Mouse (Mus musculus): ENCODE data around the gene Msln. TPM values are rescaled to one million over a fixed set of nuclear protein-coding genes. Genes with fewer than 3 reads are reported as not detected.

Msln gene
- polyA plus RNA-seq, 1 experiment from 2014 or later: 32.4 TPM

- Histone ChIP-seq H3K9ac (no peak overlapping the region), H3K4me3 (no peak overlapping the region), H3K4me2 (no peak overlapping the region), H3K27me3 (replicated peaks) (peaks cover 39% of the 10 kb centered on the region), H3K27ac (replicated peaks) (no peak overlapping the region), H3K9me3 (no peaks in the 10 kb centered on the region), H3K36me3 (no peaks in the 10 kb centered on the region), H3K4me1 (peaks cover 7% of the 10 kb centered on the region)
- ATAC-seq (ENCODE audit: extremely low read depth, insufficient number of reproducible peaks, low FRiP score, low TSS enrichment): no peak
- 47% methylated on average over 9 of the region's 9 CpGs for WGBS
Measured at GRCm38 (mm10) chr17:25769331-25769730, 15.2 kb upstream of the Msln start.

GRCm38 (mm10) chr17:25765886-25766285 lies 11.7 kb upstream of the Msln start:
- no peaks in the 10 kb centered on the region for H3K4me1 ChIP-seq
- no peak overlapping the region for H3K4me3 ChIP-seq
- H3K9me3 ChIP-seq: no peaks in the 10 kb centered on the region
- no peak overlapping the region for H3K27ac ChIP-seq (replicated peaks)
- 55% methylated on average over 5 of the region's 5 CpGs for WGBS
- H3K9ac ChIP-seq: no peak overlapping the region
- no peaks in the 10 kb centered on the region for H3K36me3 ChIP-seq
- no peak overlapping the region for H3K4me2 ChIP-seq
- H3K27me3 ChIP-seq (replicated peaks): peaks cover 39% of the 10 kb centered on the region
- no peak for ATAC-seq (ENCODE audit: extremely low read depth, insufficient number of reproducible peaks, low FRiP score, low TSS enrichment)

GRCm38 (mm10) chr17:25762591-25762990 lies 8.4 kb upstream of the Msln start:
- H3K9me3 ChIP-seq: no peaks in the 10 kb centered on the region
- H3K4me2 ChIP-seq: no peak overlapping the region
- H3K9ac ChIP-seq: no peak overlapping the region
- H3K36me3 ChIP-seq: no peaks in the 10 kb centered on the region
- no peaks in the 10 kb centered on the region for H3K4me1 ChIP-seq
- no peak overlapping the region for H3K27ac ChIP-seq (replicated peaks)
- no peak for ATAC-seq (ENCODE audit: extremely low read depth, insufficient number of reproducible peaks, low FRiP score, low TSS enrichment)
- no peak overlapping the region for H3K4me3 ChIP-seq
- H3K27me3 ChIP-seq (replicated peaks): peaks cover 36% of the 10 kb centered on the region
- 33% methylated on average over 3 of the region's 3 CpGs for WGBS

GRCm38 (mm10) chr17:25761561-25761970 lies 7.4 kb upstream of the Msln start:
- ATAC-seq (ENCODE audit: extremely low read depth, insufficient number of reproducible peaks, low FRiP score, low TSS enrichment): no peak
- 0 out of 2 replicates have a peak, but pooled peaks cover 2% of the 10 kb centered on the region for H3K4me1 ChIP-seq
- H3K27ac ChIP-seq (replicated peaks): no peak overlapping the region
- H3K9me3 ChIP-seq: no peaks in the 10 kb centered on the region
- WGBS: 24% methylated on average over 4 of the region's 4 CpGs
- H3K4me2 ChIP-seq: no peak overlapping the region
- H3K4me3 ChIP-seq: no peak overlapping the region
- H3K36me3 ChIP-seq: no peaks in the 10 kb centered on the region
- H3K9ac ChIP-seq: no peak overlapping the region; the same call in 1 of the 2 replicates
- H3K27me3 ChIP-seq (replicated peaks): peaks cover 29% of the 10 kb centered on the region; the same call in 1 of the 2 replicates

GRCm38 (mm10) chr17:25760148-25760547 lies 6.0 kb upstream of the Msln start:
- Histone ChIP-seq H3K4me1 (peaks cover 15% of the 10 kb centered on the region), H3K27ac (replicated peaks) (no peak overlapping the region), H3K9ac (no peak overlapping the region), H3K4me3 (no peak overlapping the region), H3K9me3 (no peaks in the 10 kb centered on the region), H3K27me3 (replicated peaks) (peaks cover 24% of the 10 kb centered on the region; the same call in 1 of the 2 replicates), H3K36me3 (no peaks in the 10 kb centered on the region), H3K4me2 (no peak overlapping the region)
- ATAC-seq (ENCODE audit: extremely low read depth, insufficient number of reproducible peaks, low FRiP score, low TSS enrichment): no peak
- WGBS: 64% methylated on average over 8 of the region's 8 CpGs

- no peak overlapping the region for H3K9ac ChIP-seq
- no peak overlapping the region for H3K4me3 ChIP-seq
- no peaks in the 10 kb centered on the region for H3K9me3 ChIP-seq
- no peak overlapping the region for H3K4me2 ChIP-seq
- no peaks in the 10 kb centered on the region for H3K36me3 ChIP-seq
- H3K4me1 ChIP-seq: peaks cover 15% of the 10 kb centered on the region
- no peak for ATAC-seq (ENCODE audit: extremely low read depth, insufficient number of reproducible peaks, low FRiP score, low TSS enrichment)
- 56% methylated on average over 3 of the region's 3 CpGs for WGBS
- peak overlapping the region; percentile 32; the same call in 1 of the 2 replicates for H3K27ac ChIP-seq (replicated peaks)
- peaks cover 28% of the 10 kb centered on the region; the same call in 1 of the 2 replicates for H3K27me3 ChIP-seq (replicated peaks)
Measured at GRCm38 (mm10) chr17:25757691-25758090, 3.5 kb upstream of the Msln start.

- peak overlapping the region; percentile 51 for H3K27ac ChIP-seq (replicated peaks)
- H3K4me2 ChIP-seq: no peak overlapping the region
- peaks cover 17% of the 10 kb centered on the region for H3K4me1 ChIP-seq
- no peak overlapping the region for H3K9ac ChIP-seq
- peaks cover 28% of the 10 kb centered on the region; the same call in 1 of the 2 replicates for H3K27me3 ChIP-seq (replicated peaks)
- no peak overlapping the region for H3K4me3 ChIP-seq
- no peak for ATAC-seq (ENCODE audit: extremely low read depth, insufficient number of reproducible peaks, low FRiP score, low TSS enrichment)
- H3K9me3 ChIP-seq: no peaks in the 10 kb centered on the region
- no peaks in the 10 kb centered on the region for H3K36me3 ChIP-seq
- WGBS: 57% methylated on average over 9 of the region's 9 CpGs
Measured at GRCm38 (mm10) chr17:25756378-25757242, 2.4 kb upstream of the Msln start.

GRCm38 (mm10) chr17:25755627-25756377 lies 1.6 kb upstream of the Msln start:
- Histone ChIP-seq H3K9me3 (no peaks in the 10 kb centered on the region), H3K27me3 (replicated peaks) (peaks cover 28% of the 10 kb centered on the region; the same call in 1 of the 2 replicates), H3K36me3 (no peaks in the 10 kb centered on the region), H3K9ac (no peak overlapping the region), H3K27ac (replicated peaks) (peak overlapping the region; percentile 51), H3K4me2 (no peak overlapping the region), H3K4me1 (peaks cover 24% of the 10 kb centered on the region), H3K4me3 (no peak overlapping the region)
- 24% methylated on average over 4 of the region's 4 CpGs for WGBS
- ATAC-seq (ENCODE audit: extremely low read depth, insufficient number of reproducible peaks, low FRiP score, low TSS enrichment): no peak

- no peak for ATAC-seq (ENCODE audit: extremely low read depth, insufficient number of reproducible peaks, low FRiP score, low TSS enrichment)
- H3K9ac ChIP-seq: no peak overlapping the region
- no peak overlapping the region for H3K4me3 ChIP-seq
- H3K27ac ChIP-seq (replicated peaks): no peak overlapping the region
- H3K4me2 ChIP-seq: no peak overlapping the region
- 80% methylated on average over 4 of the region's 4 CpGs for WGBS
- no peaks in the 10 kb centered on the region for H3K36me3 ChIP-seq
- peaks cover 24% of the 10 kb centered on the region for H3K4me1 ChIP-seq
- H3K9me3 ChIP-seq: no peaks in the 10 kb centered on the region
- H3K27me3 ChIP-seq (replicated peaks): peaks cover 26% of the 10 kb centered on the region; the same call in 1 of the 2 replicates
Measured at GRCm38 (mm10) chr17:25755086-25755485, 908 bp upstream of the Msln start.

- H3K4me2 ChIP-seq: no peak overlapping the region
- H3K9me3 ChIP-seq: no peaks in the 10 kb centered on the region
- H3K9ac ChIP-seq: peak overlapping the region; percentile 28; the same call in 1 of the 2 replicates
- peaks cover 20% of the 10 kb centered on the region for H3K4me1 ChIP-seq
- 13% methylated on average over 5 of the region's 5 CpGs for WGBS
- no peak overlapping the region for H3K27ac ChIP-seq (replicated peaks)
- H3K36me3 ChIP-seq: no peaks in the 10 kb centered on the region
- peaks cover 3% of the 10 kb centered on the region; the same call in 1 of the 2 replicates for H3K27me3 ChIP-seq (replicated peaks)
- ATAC-seq (ENCODE audit: extremely low read depth, insufficient number of reproducible peaks, low FRiP score, low TSS enrichment): no peak
- no peak overlapping the region for H3K4me3 ChIP-seq
Measured at GRCm38 (mm10) chr17:25751446-25751845, 2.7 kb downstream of the Msln start.

- Histone ChIP-seq H3K4me1 (peaks cover 9% of the 10 kb centered on the region), H3K36me3 (no peaks in the 10 kb centered on the region), H3K27me3 (replicated peaks) (peaks cover 8% of the 10 kb centered on the region), H3K4me2 (no peak overlapping the region), H3K9me3 (no peaks in the 10 kb centered on the region), H3K27ac (replicated peaks) (no peak overlapping the region), H3K4me3 (no peak overlapping the region), H3K9ac (no peak overlapping the region)
- 70% methylated on average over 6 of the region's 6 CpGs for WGBS
- no peak for ATAC-seq (ENCODE audit: extremely low read depth, insufficient number of reproducible peaks, low FRiP score, low TSS enrichment)
Measured at GRCm38 (mm10) chr17:25749314-25749713, 4.9 kb downstream of the Msln start.
